Mouse (Mus musculus) embryonic facial prominence, embryonic 14.5 days (tissue): ENCODE data around the gene Gm20388. TPM values are rescaled to one million over a fixed set of nuclear protein-coding genes. Genes with fewer than 3 reads are reported as not detected.

Source experiments
- ATAC-seq: fragments of 200-750 bp; cut with Nextera tagmentation; 2 replicates; pipeline ENCODE4 v1.8.0; 2017; ENCODE audit warnings: low read depth, moderate number of reproducible peaks, moderate TSS enrichment
- DNase-seq: peaks from one replicate; pipeline ENCODE4 v3.0.0-alpha.2; 2015; ENCODE audit warnings: low spot score
- H3K27ac ChIP-seq: fragments of 300-500 bp; sonication (generic); replicated peaks from 2 replicates; pipeline ENCODE4 v1.5.1; 2014; ENCODE audit warnings: low read depth, mild to moderate bottlenecking, low read length, moderate library complexity
- H3K27me3 ChIP-seq: fragments of 300-500 bp; sonication (generic); replicated peaks from 2 replicates; pipeline ENCODE4 v1.6.1; 2014; ENCODE audit warnings: low read length; ENCODE audit not compliant: control insufficient read depth, insufficient read depth
- H3K36me3 ChIP-seq: fragments of 300-500 bp; sonication (generic); 2 replicates; pipeline ENCODE4 v1.6.1; 2014; ENCODE audit warnings: low read length, mixed read lengths; ENCODE audit not compliant: control insufficient read depth, insufficient read depth
- H3K4me1 ChIP-seq: fragments of 300-500 bp; sonication (generic); 2 replicates; pipeline ENCODE4 v1.6.1; 2014; ENCODE audit warnings: antibody characterized with exemption, low read length; ENCODE audit not compliant: control insufficient read depth, insufficient read depth
- H3K4me2 ChIP-seq: fragments of 300-500 bp; sonication (generic); 2 replicates; pipeline ENCODE4 v1.6.1; 2014; ENCODE audit warnings: low read depth, mild to moderate bottlenecking, low read length, moderate library complexity, mixed read lengths
- H3K4me3 ChIP-seq: fragments of 300-500 bp; sonication (generic); 2 replicates; pipeline ENCODE4 v1.5.1; 2014; ENCODE audit warnings: low read depth, mild to moderate bottlenecking, low read length
- H3K9ac ChIP-seq: fragments of 300-500 bp; sonication (generic); 2 replicates; pipeline ENCODE4 v1.6.1; 2014; ENCODE audit warnings: low read depth, mild to moderate bottlenecking, low read length, moderate library complexity, mixed read lengths
- H3K9me3 ChIP-seq: fragments of 300-500 bp; sonication (generic); 2 replicates; pipeline ENCODE4 v1.6.1; 2016; ENCODE audit warnings: low read length; ENCODE audit not compliant: control insufficient read depth
- WGBS: fragments of 180-500 bp; shearing (Covaris S2); extraction: QIAGEN DNeasy Blood & Tissue Kit; methylation state at CpG from one replicate; pipeline ENCODE4 v1.1.7; 2014; 5-methylcytosine and 5-hydroxymethylcytosine counted together
- polyA plus RNA-seq: library from polyadenylated mRNA; unstranded; fragments of >200 nt; fragmentation: Nextera tagmentation; extraction: Ambion mirVana; gene quantifications from 2 replicates; pipeline ENCODE4 v1.2.1, GENCODE M21; 2014

Gm20388 gene
- polyA plus RNA-seq, 1 experiment from 2014 or later, result not detected

DNA sequence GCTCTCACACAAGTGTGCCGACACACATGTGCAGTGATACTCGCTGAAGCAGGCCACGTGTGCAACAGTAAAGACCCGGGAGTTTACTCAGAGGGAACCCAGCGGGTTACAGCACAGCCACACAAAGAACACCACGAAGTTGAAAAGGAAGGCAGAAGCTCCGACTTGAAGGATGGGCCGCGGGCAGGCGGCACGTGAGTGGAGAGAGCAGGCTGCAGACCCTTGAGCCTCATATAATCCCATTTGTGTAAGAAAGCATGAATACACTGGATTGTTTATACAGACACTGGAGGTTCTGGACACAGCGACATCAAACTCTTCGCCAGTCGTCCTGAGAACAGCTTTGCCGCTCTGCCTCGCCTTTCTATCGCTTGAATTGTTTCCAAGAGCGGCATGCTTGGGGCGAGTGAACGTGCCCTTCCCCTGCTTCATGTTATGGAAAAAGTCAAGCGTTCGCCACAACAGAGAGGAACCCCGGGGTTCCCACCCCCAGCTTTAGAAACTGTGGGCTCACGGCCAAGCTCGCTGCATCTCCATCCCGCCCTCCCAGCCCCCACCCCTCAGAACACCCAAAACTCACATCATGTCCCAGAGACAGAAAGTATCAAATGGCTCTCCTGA, 1569.9 kb downstream of the Gm20388 start:
- H3K4me2 ChIP-seq, result peak overlapping the region; percentile 19
- peak overlapping the region; percentile 65 for H3K27ac ChIP-seq
- peaks cover 38% of the 10 kb centered on the region for H3K4me1 ChIP-seq
- H3K36me3 ChIP-seq, result no peaks in the 10 kb centered on the region
- H3K27me3 ChIP-seq, result no peaks in the 10 kb centered on the region
- 0 out of 2 replicates have a peak overlapping the region, but pooled peaks have one; percentile 25 for H3K9ac ChIP-seq
- 27% methylated on average over 26 of the region's 26 CpGs for WGBS
- ATAC-seq (no peak; the same call in 1 of the 2 replicates), DNase-seq (peak; percentile 78)
- H3K4me3 ChIP-seq, result no peak overlapping the region
- H3K9me3 ChIP-seq, result no peaks in the 10 kb centered on the region

- H3K27ac ChIP-seq, result no peak overlapping the region
- H3K9ac ChIP-seq, result no peak overlapping the region
- H3K36me3 ChIP-seq, result no peaks in the 10 kb centered on the region
- no peak overlapping the region for H3K4me3 ChIP-seq
- no peaks in the 10 kb centered on the region for H3K27me3 ChIP-seq
- DNase-seq (no peak), ATAC-seq (no peak)
- WGBS, result 65% methylated on average over 23 of the region's 23 CpGs
- H3K9me3 ChIP-seq, result no peaks in the 10 kb centered on the region
- peaks cover 23% of the 10 kb centered on the region for H3K4me1 ChIP-seq
- no peak overlapping the region for H3K4me2 ChIP-seq
Measured at GRCm38 (mm10) chr8:121484072-121484782, 1573.6 kb downstream of the Gm20388 start.

GRCm38 (mm10) chr8:121491633-121492032, 1581.0 kb downstream of the Gm20388 start:
- H3K27me3 ChIP-seq, result no peaks in the 10 kb centered on the region
- H3K4me1 ChIP-seq, result 0 out of 2 replicates have a peak, but pooled peaks cover 9% of the 10 kb centered on the region
- H3K4me2 ChIP-seq, result no peak overlapping the region
- peak; percentile 56 for DNase-seq
- H3K9me3 ChIP-seq, result no peaks in the 10 kb centered on the region
- H3K27ac ChIP-seq, result no peak overlapping the region; the same call in 1 of the 2 replicates
- no peak overlapping the region for H3K4me3 ChIP-seq
- 19% methylated on average over 9 of the region's 9 CpGs for WGBS
- H3K36me3 ChIP-seq, result no peaks in the 10 kb centered on the region
- no peak overlapping the region for H3K9ac ChIP-seq
- ATAC-seq, result no peak

DNA sequence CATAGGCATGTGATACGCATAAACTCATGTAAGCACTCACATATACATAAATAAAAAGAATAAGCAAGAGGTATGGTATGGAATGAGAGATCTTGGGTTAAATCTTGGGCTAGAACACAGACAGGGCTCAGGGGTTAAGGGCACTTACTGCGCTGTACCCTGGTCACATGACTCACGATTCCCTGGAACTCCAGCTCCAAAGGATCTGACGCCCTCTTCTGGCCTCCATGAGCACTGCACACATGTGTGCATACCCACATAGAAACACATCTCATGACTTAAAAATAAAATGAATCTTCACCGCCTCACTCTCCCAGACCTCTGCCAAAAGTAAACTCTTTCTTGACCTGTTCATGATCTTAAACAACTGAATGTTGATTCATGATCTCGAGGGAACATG, 1587.0 kb downstream of the Gm20388 start:
- Histone ChIP-seq H3K27ac (no peak overlapping the region), H3K9me3 (no peaks in the 10 kb centered on the region), H3K4me3 (no peak overlapping the region), H3K4me1 (peaks cover 8% of the 10 kb centered on the region; the same call in 1 of the 2 replicates), H3K27me3 (peaks cover 8% of the 10 kb centered on the region), H3K36me3 (no peaks in the 10 kb centered on the region), H3K9ac (no peak overlapping the region), H3K4me2 (no peak overlapping the region)
- WGBS, result 82% methylated on average over 6 of the region's 6 CpGs
- no peak for DNase-seq
- ATAC-seq, result no peak

DNA sequence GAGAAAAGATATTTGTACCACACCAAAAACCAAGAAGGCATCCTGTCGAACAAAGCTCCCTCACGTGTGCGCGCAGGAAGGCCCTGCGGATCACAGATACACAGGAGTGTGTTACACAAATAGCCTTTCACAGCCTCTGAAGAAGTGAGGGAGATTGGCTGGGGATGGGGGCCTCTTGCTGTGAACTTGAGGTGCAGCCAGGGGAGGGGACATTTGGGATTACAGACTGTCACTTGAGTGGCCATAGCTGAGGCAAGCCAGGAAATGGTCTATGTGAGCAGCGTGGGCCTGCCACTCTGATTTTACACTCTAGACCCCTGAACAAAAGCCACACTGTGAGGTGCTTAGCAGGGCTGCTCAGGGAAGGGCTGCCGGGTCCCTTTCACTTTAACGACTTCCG, 1601.1 kb downstream of the Gm20388 start:
- WGBS, result 44% methylated on average over 9 of the region's 9 CpGs
- Histone ChIP-seq H3K27me3 (peaks cover 7% of the 10 kb centered on the region), H3K4me3 (no peak overlapping the region), H3K9ac (no peak overlapping the region), H3K36me3 (no peaks in the 10 kb centered on the region), H3K9me3 (no peaks in the 10 kb centered on the region), H3K27ac (no peak overlapping the region), H3K4me2 (no peak overlapping the region), H3K4me1 (no peaks in the 10 kb centered on the region; the same call in 1 of the 2 replicates)
- no peak for ATAC-seq
- no peak for DNase-seq

- no peak overlapping the region for H3K4me3 ChIP-seq
- WGBS, result 3% methylated on average over 12 of the region's 12 CpGs
- no peak overlapping the region for H3K4me2 ChIP-seq
- H3K27ac ChIP-seq, result no peak overlapping the region
- 0 out of 2 replicates have a peak overlapping the region, but pooled peaks have one; percentile 5 for H3K9ac ChIP-seq
- DNase-seq (peak; percentile 78), ATAC-seq (peak; percentile 73)
- peaks cover 7% of the 10 kb centered on the region for H3K27me3 ChIP-seq
- no peaks in the 10 kb centered on the region for H3K36me3 ChIP-seq
- no peaks in the 10 kb centered on the region for H3K9me3 ChIP-seq
- no peaks in the 10 kb centered on the region for H3K4me1 ChIP-seq
Measured at GRCm38 (mm10) chr8:121513429-121513828, 1602.8 kb downstream of the Gm20388 start.

- H3K4me2 ChIP-seq, result no peak overlapping the region
- no peak overlapping the region for H3K27ac ChIP-seq
- H3K4me3 ChIP-seq, result no peak overlapping the region
- H3K36me3 ChIP-seq, result no peaks in the 10 kb centered on the region
- WGBS, result 79% methylated on average over 18 of the region's 18 CpGs
- no peak for DNase-seq
- H3K9ac ChIP-seq, result no peak overlapping the region
- H3K4me1 ChIP-seq, result peaks cover 11% of the 10 kb centered on the region; the same call in 1 of the 2 replicates
- no peak for ATAC-seq
- H3K9me3 ChIP-seq, result no peaks in the 10 kb centered on the region
- no peaks in the 10 kb centered on the region; the same call in 1 of the 2 replicates for H3K27me3 ChIP-seq
Measured at GRCm38 (mm10) chr8:121525111-121525818, 1614.6 kb downstream of the Gm20388 start.

GRCm38 (mm10) chr8:121526811-121527550, 1616.3 kb downstream of the Gm20388 start:
- Histone ChIP-seq H3K4me1 (peaks cover 11% of the 10 kb centered on the region; the same call in 1 of the 2 replicates), H3K27me3 (no peaks in the 10 kb centered on the region; the same call in none of the 2 replicates), H3K4me3 (no peak overlapping the region), H3K36me3 (no peaks in the 10 kb centered on the region), H3K27ac (no peak overlapping the region), H3K9ac (no peak overlapping the region), H3K4me2 (no peak overlapping the region), H3K9me3 (no peaks in the 10 kb centered on the region)
- ATAC-seq, result no peak
- 49% methylated on average over 6 of the region's 6 CpGs for WGBS
- peak; percentile 46 for DNase-seq
